Mouse (Mus musculus): ENCODE results near the gene Tfap2a.

- TF ChIP-seq CTCF (IDR thresholded peaks at IDR 0.05; ENCODE audit: low read depth), result no peak
- no peak for TF ChIP-seq EP300 (IDR thresholded peaks at IDR 0.05; ENCODE audit: low read depth)
These were observed 10.2 kb downstream of the Tfap2a start for GRCm38 (mm10) chr13:40727731-40728625.

All from liver, postnatal 0 days (tissue).